Mouse (Mus musculus) hindbrain, embryonic 13.5 days (tissue): Measurements from ENCODE around the gene Ypel1. TPM values are rescaled to one million over a fixed set of nuclear protein-coding genes. Genes with fewer than 3 reads are reported as not detected.

ENCODE experiments used
- ATAC-seq: fragments of 200-750 bp; cut with Nextera tagmentation; 2 replicates; pipeline ENCODE4 v1.8.0; 2017; ENCODE audit warnings: moderate TSS enrichment; ENCODE audit not compliant: low FRiP score
- H3K27ac ChIP-seq: fragments of 300-500 bp; sonication (generic); 2 replicates; pipeline ENCODE4 v1.5.1; 2015; ENCODE audit warnings: inconsistent platforms, mild to moderate bottlenecking, moderate library complexity
- H3K27me3 ChIP-seq: fragments of 300-500 bp; sonication (generic); 2 replicates; pipeline ENCODE4 v1.6.1; 2015; ENCODE audit warnings: mild to moderate bottlenecking, inconsistent platforms
- H3K36me3 ChIP-seq: fragments of 300-500 bp; sonication (generic); 2 replicates; pipeline ENCODE4 v1.6.1; 2015; ENCODE audit warnings: mild to moderate bottlenecking, inconsistent platforms
- H3K4me1 ChIP-seq: fragments of 300-500 bp; sonication (generic); replicated peaks from 2 replicates; pipeline ENCODE4 v1.6.1; 2015; ENCODE audit warnings: inconsistent platforms
- H3K4me2 ChIP-seq: fragments of 300-500 bp; sonication (generic); 2 replicates; pipeline ENCODE4 v1.6.1; 2015; ENCODE audit warnings: inconsistent platforms, mild to moderate bottlenecking, moderate library complexity
- H3K4me3 ChIP-seq: fragments of 300-500 bp; sonication (generic); 2 replicates; pipeline ENCODE4 v1.5.1; 2015; ENCODE audit warnings: mild to moderate bottlenecking, inconsistent platforms
- H3K9ac ChIP-seq: fragments of 300-500 bp; sonication (generic); 2 replicates; pipeline ENCODE4 v1.6.1; 2015; ENCODE audit warnings: mild to moderate bottlenecking, inconsistent platforms
- H3K9me3 ChIP-seq: fragments of 300-500 bp; sonication (generic); 2 replicates; pipeline ENCODE4 v1.6.1; 2016; ENCODE audit warnings: inconsistent platforms
- WGBS: fragments of 180-500 bp; shearing (Covaris S2); methylation state at CpG from one replicate; pipeline ENCODE4 v1.1.7; 2015; 5-methylcytosine and 5-hydroxymethylcytosine counted together
- microRNA counts: library from miRNA; unstranded; fragments of <30 nt; microRNA quantifications from one replicate; lab custom pipeline; 2016
- microRNA-seq: library from miRNA; unstranded; fragments of <30 nt; microRNA quantifications from one replicate; pipeline ENCODE4, GENCODE M21; 2016
- polyA plus RNA-seq: library from polyadenylated mRNA; unstranded; fragments of >200 nt; fragmentation: Nextera tagmentation; extraction: Ambion mirVana; gene quantifications from 2 replicates; pipeline ENCODE4 v1.2.1, GENCODE M21; 2015

Ypel1 gene
- polyA plus RNA-seq, 1 experiment from 2014 or later = 119 TPM

DNA sequence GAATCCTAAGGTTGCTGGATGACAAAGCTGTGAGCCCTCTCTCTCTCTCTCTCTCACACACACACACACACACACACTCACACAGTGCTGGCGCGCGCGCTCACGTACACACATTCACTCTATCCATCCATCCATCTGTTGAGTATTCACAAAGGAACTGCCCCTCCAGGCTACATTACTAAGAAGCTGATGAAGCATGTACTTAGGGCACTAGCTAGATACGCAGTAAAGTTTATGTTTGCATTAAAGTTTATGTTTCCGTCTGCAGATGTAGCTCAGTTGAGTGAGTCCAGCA is 63.4 kb downstream of the Ypel1 start:
- Histone ChIP-seq H3K4me3 (peak overlapping the region; percentile 62), H3K4me1 (peaks cover 18% of the 10 kb centered on the region), H3K36me3 (no peaks in the 10 kb centered on the region), H3K27ac (0 out of 2 replicates have a peak overlapping the region, but pooled peaks have one; percentile 2), H3K9me3 (no peaks in the 10 kb centered on the region), H3K4me2 (peak overlapping the region; percentile 95), H3K9ac (peak overlapping the region; percentile 79), H3K27me3 (0 out of 2 replicates have a peak, but pooled peaks cover 2% of the 10 kb centered on the region)
- 37% methylated on average over 7 of the region's 7 CpGs for WGBS
- ATAC-seq = peak; percentile 21; the same call in 1 of the 2 replicates

MicroRNA genes within 50 kb of the gene (microRNA counts, 519-probe panel; counts per million panel counts)
- microRNA mmu-miR-130b (lab: Ali Mortazavi, UCI) (4,897 counts per million, percentile 82 among the panel's probes with 10 or more counts), microRNA mmu-miR-301b (lab: Ali Mortazavi, UCI) (4,025 counts per million, percentile 62 among the panel's probes with 10 or more counts)

Small RNA genes within 50 kb of the gene (microRNA-seq; reads per million reads assigned to microRNA genes)
- 6,754 reads per million, percentile 94 among the genes with 10 or more reads in this experiment for gene Mir130b
- 178 reads per million, percentile 58 among the genes with 10 or more reads in this experiment for gene Mir301b

Other genes with a start within 250 kb of the Ypel1 start
- gene Spag6l, start 240.2 kb upstream of the Ypel1 start, polyA plus RNA-seq = 14.4 and 17.7 TPM in 2 replicates
- 0.14 TPM in 1 of 2 replicates, not detected in the other for gene Igll1, start 205.7 kb upstream of the Ypel1 start, polyA plus RNA-seq
- gene Top3b, start 199.0 kb upstream of the Ypel1 start, polyA plus RNA-seq = 71.0 and 72.8 TPM in 2 replicates
- 1.7 and 2.3 TPM in 2 replicates for gene Vpreb1, start 198.9 kb upstream of the Ypel1 start, polyA plus RNA-seq
- gene Ppm1f, start 173.2 kb upstream of the Ypel1 start, polyA plus RNA-seq = 26.3 and 28.2 TPM in 2 replicates
- gene Mapk1, start 86.3 kb upstream of the Ypel1 start, polyA plus RNA-seq = 166 and 169 TPM in 2 replicates
- gene Ppil2, start 41.6 kb downstream of the Ypel1 start, polyA plus RNA-seq = 153 and 154 TPM in 2 replicates
- gene 2610318N02Rik, start 55.5 kb downstream of the Ypel1 start, polyA plus RNA-seq = 22.4 and 30.0 TPM in 2 replicates
- 37.8 and 43.4 TPM in 2 replicates for gene Sdf2l1, start 62.7 kb downstream of the Ypel1 start, polyA plus RNA-seq
- gene Ydjc, start 74.9 kb downstream of the Ypel1 start, polyA plus RNA-seq = 32.9 and 34.0 TPM in 2 replicates
- gene Ccdc116, start 77.5 kb downstream of the Ypel1 start, polyA plus RNA-seq = 1.5 and 2.2 TPM in 2 replicates
- gene Ube2l3, start 133.0 kb downstream of the Ypel1 start, polyA plus RNA-seq = 313 and 319 TPM in 2 replicates
- gene Rimbp3, start 138.9 kb downstream of the Ypel1 start, polyA plus RNA-seq = 1.8 and 1.9 TPM in 2 replicates
- gene Hic2, start 163.9 kb downstream of the Ypel1 start, polyA plus RNA-seq = 9.0 and 9.4 TPM in 2 replicates
- gene Tmem191c, start 206.4 kb downstream of the Ypel1 start, polyA plus RNA-seq = 32.6 and 33.3 TPM in 2 replicates